Mouse (Mus musculus): Measurements from ENCODE around the gene Rbms3.

Rbms3 gene

DNA sequence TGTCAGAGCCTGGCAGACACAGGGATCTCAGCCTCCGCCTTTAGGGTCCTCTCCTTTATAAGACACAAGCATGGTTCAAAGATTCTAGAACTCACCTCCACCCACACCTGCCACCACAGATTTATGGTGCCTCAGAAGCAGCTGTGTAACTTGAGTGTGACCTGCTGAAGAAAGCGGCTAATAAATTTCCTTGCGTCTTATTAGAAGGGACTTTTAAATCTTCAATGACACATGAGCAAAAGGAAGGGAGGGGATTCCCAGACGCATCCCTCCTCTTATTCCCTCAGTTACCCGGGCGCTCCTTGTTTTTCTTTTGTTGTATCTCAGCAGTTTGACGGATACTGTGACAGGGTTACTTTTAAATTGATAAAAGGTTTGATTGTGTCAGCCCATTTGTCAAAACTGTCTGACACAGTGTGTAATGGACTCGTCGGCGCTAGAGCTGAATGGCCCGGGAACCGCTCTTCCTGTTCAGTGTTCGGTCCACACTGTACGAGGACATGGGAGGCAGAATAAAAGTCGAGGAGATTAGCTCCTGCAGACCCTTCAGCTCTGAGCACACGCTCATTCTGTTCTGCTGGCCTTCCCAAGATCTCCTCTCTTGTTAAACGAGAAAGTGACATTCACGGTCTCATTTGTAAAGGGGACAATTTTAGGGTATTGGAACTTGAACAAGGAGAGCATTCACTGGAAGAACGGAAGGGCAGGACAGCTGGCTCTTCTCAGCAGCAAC is 527.3 kb downstream of the Rbms3 start:
- DNase-seq (ENCODE audit: low spot score in 2 of 2) = no peak

DNA sequence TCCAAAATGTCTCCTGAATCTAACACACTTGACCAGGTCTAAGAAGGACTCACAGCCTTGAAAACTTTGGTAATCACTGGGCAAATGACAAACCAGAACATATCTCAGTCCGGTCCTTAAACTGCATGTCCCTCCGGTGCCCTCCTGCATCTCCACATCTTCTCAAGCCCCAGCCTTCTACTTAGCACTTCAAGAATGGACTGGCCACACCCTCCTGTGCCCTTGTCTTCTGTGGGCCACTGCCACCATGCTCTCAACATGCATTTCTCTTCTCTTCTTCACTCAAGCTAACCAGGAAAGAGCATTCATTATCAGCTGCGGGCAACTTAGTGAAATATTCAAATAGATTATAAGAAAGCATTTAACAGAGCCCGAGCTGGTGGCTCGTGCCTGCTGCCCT is 529.5 kb downstream of the Rbms3 start:
- DNase-seq (ENCODE audit: low spot score in 2 of 2) = no peak

DNA sequence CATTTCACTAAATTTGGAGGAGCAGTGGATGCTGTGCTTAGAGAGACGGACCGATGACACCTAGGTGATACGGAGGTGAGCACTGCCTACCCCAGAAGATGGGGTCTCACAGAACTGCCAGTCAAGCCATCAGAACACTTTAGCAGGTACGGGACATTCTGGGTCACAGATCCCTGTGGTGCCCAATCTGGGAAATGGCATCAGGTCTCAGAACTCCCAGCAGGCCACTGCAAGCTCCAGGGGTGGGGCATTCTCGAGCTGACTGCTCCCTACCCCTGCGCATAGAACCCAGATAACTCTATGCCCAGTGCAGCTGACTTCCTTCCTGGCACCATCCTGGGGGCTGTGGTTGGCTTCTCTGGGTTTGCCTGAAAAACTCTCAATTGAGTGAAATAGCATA is 536.2 kb downstream of the Rbms3 start:
- no peak for DNase-seq (ENCODE audit: low spot score in 2 of 2)

DNA sequence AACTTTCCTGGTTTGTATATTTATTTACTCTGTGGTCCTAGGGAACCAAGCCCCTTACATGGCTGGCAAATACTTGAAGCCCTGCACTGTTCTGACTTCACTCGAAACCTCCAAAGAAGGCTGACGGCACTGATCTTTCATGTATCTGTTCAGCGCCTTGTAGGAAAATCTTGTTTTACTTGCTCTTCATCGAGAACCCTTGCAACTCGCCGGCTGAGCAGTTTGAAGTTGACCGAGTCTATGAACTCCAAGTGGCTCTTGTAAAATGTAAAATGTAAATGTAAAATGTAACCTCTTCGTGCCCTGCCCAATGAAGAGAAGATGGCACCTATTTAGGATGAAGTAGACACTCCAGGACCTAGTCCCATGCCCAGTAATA is 537.5 kb downstream of the Rbms3 start:
- DNase-seq (ENCODE audit: low spot score in 2 of 2) = no peak

DNA sequence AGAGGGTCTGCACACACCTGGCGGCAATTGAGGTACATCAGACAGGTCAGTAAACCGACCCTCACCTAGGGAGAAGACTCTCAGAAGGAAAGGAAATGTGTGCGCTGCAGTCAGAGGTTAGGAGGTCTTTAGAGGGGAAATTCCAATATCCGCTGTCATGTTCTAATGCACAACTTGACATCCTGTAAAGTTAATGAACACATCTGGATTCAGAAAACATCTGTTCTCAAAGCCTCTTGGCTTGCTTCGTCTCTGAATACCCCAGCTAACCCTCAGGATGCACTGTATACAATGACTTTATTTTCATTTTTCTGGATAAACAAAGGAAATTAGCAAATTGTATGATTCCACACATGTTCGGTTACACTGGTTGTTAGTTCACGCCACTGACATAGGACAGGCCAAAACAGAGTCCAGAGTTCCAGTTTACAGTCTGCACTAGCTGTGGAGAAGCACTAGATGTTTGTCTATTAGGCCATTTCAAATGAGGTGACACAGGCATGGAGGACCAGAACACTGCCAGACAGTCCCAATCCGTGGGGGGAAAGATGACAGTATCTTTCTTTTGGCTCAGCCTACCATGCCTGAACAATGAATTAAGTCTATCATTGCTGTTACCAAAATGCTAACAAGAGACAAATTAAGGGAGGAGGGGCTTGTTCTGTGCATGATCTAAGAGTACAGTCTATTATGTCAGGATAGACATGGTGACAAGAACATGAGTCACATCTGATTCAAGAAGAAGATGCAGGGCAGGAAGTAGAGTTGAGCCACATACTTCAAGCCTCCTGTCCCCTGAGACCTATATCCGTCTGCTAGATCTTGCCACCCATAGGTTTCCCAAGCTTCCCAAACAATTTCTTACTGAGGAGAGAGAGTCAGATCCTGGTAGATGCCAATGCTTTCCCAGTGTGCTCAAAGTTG is 538.2 kb downstream of the Rbms3 start:
- DNase-seq (ENCODE audit: low spot score in 2 of 2) = no peak

DNA sequence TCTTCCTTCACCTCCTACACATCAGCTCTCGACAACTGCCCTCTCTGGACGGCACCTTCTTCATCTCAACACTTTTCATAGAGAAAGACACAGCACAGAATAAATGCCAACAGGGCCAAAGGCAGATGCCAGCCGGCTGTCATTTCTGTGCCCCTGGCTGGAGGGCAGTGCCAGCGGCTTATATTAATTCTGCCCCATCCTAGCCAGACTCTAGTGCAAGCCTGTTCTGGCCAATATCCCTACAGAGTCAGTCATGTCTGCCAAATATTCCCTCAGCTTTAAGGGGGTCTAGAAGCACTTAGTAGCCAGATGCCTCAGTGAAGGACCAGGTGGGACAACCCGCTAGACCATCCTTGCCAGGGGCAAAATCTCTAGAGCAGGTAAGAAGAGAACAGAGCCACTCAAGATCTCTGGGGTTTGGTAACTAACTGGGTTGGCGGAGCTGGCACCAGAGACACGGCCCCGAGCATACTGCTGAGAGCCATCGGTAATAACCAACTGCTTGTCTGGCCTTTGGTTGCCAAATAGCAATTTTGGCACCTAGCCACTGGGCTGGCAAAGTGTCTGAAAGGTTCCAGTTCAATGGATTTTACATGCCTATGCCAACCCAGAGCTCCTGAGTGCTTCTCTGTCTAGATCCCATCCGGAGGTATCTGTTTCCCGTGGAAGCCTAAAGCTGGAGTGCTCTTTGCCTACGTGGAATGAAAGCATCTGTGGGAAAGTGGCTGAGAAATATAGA is 540.1 kb downstream of the Rbms3 start:
- peak in 1 of 2 experiments; percentile 18 for DNase-seq (ENCODE audit: low spot score in 2 of 2)

DNA sequence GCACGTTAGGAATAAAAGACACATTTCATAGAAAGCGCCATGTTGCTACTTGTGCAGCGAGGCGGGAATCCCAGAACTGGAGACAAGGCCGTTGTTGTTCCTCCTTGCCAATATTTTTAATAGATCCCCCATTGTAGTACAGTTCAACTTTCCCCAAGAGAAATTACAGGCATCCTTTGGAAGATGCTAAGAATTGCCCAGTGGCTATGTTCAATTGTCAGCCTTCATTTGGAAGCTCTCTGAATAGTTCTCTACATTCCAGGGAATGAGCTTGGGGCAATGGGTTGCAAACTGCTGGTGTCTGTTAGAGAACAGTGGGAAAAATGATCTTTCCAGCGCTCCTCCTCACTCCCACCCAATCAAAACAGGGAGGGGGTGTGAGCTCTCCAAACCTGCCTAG is 541.4 kb downstream of the Rbms3 start:
- DNase-seq (ENCODE audit: low spot score in 2 of 2) = no peak

DNA sequence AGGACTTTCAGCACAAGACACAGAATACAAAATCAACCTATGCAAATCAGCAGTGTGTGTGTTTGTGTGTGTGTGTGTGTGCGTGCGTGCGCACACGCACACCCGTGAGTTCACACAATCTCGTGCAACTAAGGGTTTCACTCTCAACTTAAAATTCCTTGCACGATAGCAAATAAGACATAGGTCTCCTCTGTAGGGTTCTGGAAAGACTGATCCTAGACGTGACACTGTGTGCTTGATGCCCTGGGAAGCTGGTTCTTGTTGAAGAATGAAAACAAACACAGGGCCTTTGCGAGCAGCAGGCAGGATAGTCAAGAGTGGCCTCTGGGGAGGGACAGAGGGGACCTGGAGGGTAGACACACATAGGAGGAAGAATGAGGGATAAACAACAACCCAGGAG is 544.0 kb downstream of the Rbms3 start:
- no peak for DNase-seq (ENCODE audit: low spot score in 2 of 2)

DNA sequence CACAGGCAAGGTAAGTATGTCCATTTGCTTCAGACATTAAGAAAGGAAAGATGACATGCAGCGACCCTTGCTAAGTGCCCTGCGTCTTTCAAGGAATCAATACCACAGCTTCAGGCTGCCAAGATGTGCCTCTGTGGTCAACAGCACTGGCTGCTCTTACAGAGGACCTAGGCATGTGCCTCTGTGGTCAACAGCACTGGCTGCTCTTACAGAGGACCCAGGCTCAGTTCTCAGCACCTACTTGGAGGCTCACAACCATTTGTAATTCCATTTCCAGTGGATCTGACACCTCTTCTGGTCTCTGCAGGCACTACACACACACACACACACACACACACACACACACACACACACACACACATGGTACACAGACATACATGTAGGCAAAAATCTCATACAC is 545.2 kb downstream of the Rbms3 start:
- DNase-seq (ENCODE audit: low spot score in 2 of 2) = no peak

DNA sequence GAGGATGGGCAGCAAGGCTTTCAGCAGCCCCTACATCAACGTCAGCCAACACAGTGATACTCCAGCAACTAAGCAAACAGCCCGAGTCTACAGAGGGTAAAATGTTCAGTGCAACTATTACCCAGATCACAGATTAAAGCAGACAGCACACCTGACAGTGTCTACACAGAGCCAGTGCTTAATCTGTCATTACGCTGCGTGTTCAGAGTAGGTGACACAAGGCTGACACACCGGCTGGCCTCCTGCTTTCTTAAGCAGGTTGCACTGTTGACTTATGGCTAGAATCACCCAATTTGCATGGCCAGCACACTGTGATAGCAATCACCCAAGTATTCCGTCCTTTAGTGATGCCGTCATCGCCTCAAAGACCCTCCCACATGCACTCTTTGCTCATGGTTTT is 550.2 kb downstream of the Rbms3 start:
- no peak for DNase-seq (ENCODE audit: low spot score in 2 of 2)

DNA sequence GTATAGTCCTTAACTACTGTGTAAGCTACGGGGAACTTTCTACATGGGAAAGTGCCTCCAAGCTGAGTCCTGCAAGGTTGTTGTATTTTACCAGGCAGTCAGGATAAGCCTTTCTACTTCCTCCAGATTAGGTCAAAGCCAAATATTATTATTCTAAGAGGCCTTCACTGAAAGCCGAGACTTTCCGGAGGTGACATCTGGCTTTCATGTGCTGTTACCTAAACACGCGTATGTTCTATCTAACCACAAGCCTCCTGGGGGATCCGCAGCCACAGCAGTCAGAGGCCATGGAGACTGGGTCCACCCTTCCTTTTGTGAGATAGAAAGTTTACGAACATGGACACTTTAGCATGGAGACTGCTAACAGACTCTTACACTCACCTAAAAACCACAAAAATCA is 552.2 kb downstream of the Rbms3 start:
- no peak for DNase-seq (ENCODE audit: low spot score in 2 of 2)

DNA sequence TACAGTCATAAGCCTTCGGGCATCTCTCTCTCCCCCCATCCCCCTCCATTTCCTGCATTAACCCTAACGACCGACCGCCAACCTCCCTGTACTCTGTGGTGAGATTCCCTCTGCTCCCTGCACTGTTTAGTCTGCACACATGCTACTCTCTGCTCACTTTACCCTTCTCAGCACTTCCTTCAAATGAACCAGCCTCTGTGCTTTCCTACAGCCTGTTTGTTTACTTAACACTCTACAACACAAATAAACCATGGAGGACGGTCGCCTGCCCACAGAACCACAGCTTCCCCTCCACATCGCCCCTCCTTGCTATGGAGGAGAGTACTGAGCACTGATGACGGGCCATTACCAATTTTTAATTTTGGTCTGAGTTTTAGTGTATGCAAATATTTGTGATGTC is 552.9 kb downstream of the Rbms3 start:
- DNase-seq (ENCODE audit: low spot score in 2 of 2) = no peak

DNA sequence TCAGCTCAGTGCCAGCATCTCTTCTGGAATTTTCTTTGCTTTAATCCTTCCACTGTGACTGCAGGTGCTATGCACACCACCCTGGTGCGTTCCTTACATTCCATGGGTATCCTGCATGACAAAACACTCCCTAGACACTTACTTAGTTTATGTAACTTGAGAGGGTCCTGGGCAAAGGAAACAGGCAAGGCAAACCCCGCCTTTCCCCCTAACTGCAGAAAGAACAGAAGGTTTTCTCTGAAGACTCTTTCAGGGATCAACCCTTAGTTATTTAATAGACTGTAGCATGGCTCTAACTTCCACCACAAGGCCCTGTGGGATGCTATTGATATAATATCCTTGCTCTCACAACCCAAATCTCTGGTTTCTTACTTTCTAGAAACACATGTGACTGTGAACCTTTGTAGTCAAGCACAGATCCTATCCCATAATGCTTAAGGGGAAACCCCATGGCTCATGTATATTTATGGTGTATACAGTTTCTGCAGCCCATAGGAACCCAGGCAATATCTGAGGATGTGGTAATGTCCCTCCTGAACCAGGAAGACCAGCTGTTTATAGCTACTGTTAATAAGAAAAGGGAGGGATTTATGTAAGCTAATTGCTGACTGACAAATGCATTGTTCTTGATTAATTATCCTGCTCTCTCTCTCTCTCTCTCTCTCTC is 557.1 kb downstream of the Rbms3 start:
- DNase-seq (ENCODE audit: low spot score in 2 of 2) = no peak

DNA sequence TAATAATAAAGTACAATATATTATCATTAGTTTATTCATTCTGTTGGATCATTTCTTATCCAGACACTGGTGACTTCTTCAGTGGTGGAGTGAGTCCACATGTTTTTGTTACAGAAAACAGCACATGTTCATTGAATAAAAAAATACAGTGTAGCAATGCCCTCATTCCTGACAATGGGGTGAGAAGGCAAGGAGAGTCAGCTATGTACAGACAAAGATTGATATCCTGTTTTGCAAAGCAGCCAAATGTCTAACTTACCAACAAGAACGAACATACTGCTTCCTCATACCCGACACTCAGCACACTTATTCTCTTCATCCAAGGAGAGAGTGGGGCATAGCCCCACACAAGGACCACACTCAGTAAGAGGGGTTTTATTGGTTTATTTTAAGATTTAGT is 559.1 kb downstream of the Rbms3 start:
- no peak for DNase-seq (ENCODE audit: low spot score in 2 of 2)

DNA sequence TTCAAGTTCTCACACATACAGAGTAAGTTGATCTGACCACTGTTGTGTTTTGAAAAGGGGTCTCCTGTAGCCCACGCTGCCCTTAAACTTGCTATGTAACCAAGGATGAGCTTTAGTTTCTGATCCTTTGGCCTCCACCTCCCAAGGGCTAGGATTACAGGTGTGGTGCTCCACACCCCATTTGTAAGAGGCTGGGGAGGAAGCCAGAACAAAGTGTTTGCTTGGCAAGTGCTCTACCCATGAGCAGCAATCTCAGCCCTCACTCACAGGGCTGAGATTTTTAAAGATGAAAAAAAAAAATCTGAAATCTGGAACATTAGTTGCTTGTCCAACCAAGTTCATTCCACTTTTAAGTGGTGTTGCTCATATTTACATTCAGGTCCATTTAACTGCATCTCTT is 560.5 kb downstream of the Rbms3 start:
- DNase-seq (ENCODE audit: low spot score in 2 of 2) = no peak

DNA sequence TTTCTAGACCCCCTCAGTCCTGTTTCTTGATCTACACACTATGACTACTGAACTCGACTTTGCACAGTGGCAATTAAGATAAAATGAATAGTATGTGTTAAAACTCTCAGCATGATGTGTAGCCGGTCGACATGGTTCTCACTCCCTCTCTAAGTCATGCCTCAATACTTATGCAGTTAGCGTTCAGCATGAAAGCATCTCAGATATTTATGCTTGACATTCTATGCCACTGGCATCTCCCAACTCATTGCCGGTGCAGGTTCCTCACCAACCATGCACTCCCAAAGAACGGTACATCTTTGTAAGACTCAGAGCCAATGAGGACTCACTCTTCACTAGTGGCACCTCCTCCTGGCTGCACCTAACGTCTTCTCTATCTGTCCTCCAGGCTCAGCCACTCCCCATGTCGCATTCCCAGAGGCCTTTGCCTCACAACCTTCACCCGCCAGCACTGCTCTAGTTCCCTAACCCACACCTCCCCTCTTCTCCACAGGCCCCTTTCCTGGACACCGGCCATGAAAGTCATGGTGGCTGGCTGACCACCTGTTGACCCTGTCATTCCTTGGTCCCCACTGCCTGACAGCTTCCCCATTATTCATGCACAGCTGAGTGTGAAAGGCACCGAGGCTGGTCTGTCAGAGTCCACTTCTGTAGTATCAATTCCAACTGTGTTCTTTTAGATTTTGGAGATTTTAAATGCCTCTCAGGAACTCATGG is 561.9 kb downstream of the Rbms3 start:
- no peak for DNase-seq (ENCODE audit: low spot score in 2 of 2)

DNA sequence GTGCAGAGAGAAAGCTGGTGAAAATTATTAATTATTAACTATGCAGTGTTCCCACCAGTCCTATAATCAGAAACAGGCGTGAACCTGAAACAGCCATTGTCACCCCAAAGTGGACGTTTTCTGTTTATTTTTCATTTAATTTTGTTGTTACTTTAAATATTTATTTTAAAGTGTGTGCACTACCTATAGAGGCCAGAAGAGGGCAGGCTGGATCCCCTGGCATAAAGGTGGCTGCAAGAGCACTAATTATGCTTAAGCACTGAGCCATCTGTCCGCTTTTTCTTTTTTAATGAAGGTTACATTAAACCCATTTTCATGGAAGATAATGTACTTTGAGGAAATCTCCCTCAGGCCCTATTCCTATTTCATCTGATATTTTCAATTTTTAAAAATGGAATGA is 563.2 kb downstream of the Rbms3 start:
- DNase-seq (ENCODE audit: low spot score in 2 of 2) = no peak

DNA sequence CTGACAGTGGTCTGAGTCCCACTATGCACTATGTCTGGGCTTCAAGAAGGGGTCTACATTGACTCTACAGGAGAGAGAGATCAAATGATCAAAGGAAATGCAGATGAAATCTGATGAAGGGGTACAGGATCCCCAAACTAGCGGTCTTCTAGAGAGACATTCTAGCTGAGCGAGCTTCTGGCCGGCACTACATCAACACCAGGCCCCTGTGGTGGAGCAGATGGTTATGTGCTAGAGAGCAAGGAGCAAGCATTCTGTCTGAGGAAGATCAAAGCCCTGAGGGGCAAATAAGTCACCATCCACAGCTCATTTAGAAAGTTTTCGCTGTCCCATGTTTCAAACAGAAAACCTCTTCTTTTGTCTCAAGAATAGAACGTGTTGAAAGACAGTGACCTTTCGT is 564.1 kb downstream of the Rbms3 start:
- no peak for DNase-seq (ENCODE audit: low spot score in 2 of 2)

DNA sequence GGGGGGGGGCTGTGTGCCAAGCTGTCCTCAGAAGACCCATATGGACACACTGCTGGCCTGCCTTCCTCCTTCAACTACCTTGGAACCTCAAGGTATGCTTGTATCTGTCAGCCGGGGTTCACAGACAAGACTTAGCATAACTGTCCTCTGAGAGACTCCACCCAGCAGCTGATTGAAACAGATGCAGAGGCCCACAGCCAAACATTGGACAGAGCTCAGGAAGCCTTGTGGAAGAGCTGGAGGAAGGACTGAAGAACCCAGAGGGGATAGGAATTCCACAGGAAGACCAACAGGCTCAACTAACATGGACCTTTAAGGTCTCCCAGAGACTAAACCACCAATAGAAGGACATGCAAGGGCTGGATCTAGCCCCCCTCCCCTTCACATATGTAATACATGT is 570.1 kb downstream of the Rbms3 start:
- DNase-seq (ENCODE audit: low spot score in 2 of 2) = no peak

DNA sequence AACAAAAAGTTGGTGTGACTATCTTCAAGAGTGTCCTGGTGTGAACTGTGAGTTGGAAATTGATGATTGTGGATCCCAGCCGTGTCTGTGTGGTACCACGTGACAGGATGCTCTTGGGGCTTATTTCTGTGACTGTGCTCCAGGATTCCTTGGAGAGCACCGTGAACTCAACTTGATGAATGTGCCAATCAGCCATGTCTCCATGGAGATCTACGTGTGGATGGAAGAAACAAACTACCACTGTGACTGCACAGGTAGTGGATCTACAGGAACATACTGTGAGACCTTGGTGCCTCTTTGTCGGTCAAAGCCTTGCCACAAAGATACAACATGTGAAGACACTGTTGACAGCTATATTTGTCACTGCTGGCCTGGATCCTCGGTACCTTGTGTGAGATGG is 570.6 kb downstream of the Rbms3 start:
- no peak for DNase-seq (ENCODE audit: low spot score in 2 of 2)

DNA sequence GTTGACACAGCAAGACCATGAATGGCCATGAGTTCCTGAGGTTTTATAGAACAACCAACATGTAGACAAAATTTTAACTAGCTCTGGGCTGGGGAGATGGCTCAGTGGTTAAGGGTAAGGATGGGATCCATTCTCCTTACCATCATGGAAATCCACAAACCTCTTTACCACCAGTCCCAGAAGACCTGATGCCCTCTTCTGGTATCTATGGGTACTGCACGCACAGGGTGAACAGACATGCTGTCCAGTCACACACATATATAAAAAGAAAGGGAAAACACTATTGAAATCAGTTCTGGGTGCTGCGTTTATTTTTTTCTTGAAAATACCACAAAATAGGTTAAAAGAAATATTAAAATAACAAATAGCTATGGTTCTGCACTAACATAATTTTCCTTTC is 577.8 kb downstream of the Rbms3 start:
- no peak for DNase-seq (ENCODE audit: low spot score in 2 of 2)

Measured in frontal cortex, postnatal 14 days (tissue).